Mouse (Mus musculus) embryonic facial prominence, embryonic 15.5 days (tissue): Measurements from ENCODE around the gene Cpne5. TPM values are rescaled to one million over a fixed set of nuclear protein-coding genes. Genes with fewer than 3 reads are reported as not detected.

Experiments
- polyA plus RNA-seq: library from polyadenylated mRNA; unstranded; fragments of >200 nt; fragmentation: Nextera tagmentation; extraction: Ambion mirVana; gene quantifications from 2 replicates; pipeline ENCODE4 v1.2.1, GENCODE M21; 2015

Gene Cpne5
- polyA plus RNA-seq, 1 experiment from 2014 or later: 27.6 TPM

Other genes with a start within 250 kb of the Cpne5 start
- 111 and 122 TPM in 2 replicates for gene Stk38, start 230.2 kb downstream of the Cpne5 start, polyA plus RNA-seq
- gene Srsf3, start 205.5 kb downstream of the Cpne5 start, polyA plus RNA-seq: 485 and 487 TPM in 2 replicates
- 347 and 357 TPM in 2 replicates for gene Cdkn1a, start 147.2 kb downstream of the Cpne5 start, polyA plus RNA-seq
- gene Rab44, start 124.0 kb downstream of the Cpne5 start, polyA plus RNA-seq: 3.4 and 4.5 TPM in 2 replicates
- gene Ppil1, start 26.0 kb upstream of the Cpne5 start, polyA plus RNA-seq: 129 and 132 TPM in 2 replicates
- gene BC004004, start 30.6 kb upstream of the Cpne5 start, polyA plus RNA-seq: 82.1 and 85.8 TPM in 2 replicates
- 2.7 and 2.8 TPM in 2 replicates for gene Pi16, start 79.5 kb upstream of the Cpne5 start, polyA plus RNA-seq
- gene Mtch1, start 109.8 kb upstream of the Cpne5 start, polyA plus RNA-seq: 337 and 355 TPM in 2 replicates
- gene Fgd2, start 122.7 kb upstream of the Cpne5 start, polyA plus RNA-seq: 14.5 and 15.3 TPM in 2 replicates